Mouse (Mus musculus): Measurements from ENCODE around the gene Myh7. TPM values are rescaled to one million over a fixed set of nuclear protein-coding genes. Genes with fewer than 3 reads are reported as not detected.

Myh7 gene
- total and polyA plus RNA-seq, 3 experiments: 0.16 to 0.90 (median 0.17) TPM

GRCm38 (mm10) chr14:54932645-54933150, 61.7 kb downstream of the Myh7 start, which contains the start of gene Il25:
TSS of gene Il25 (plus strand) at chr14:54932695.
- H3K27me3 ChIP-seq (ENCODE audit: insufficient read depth, low read length): peaks cover 32% of the 10 kb centered on the region
- TF ChIP-seq GATA1 (IDR thresholded peaks at IDR 0.05; ENCODE audit: borderline replicate concordance, low read length) (no peak), CTCF (IDR thresholded peaks at IDR 0.05; ENCODE audit: low read depth, low read length) (no peak), POLR2AphosphoS5 (IDR thresholded peaks at IDR 0.05; ENCODE audit: insufficient replicate concordance, low read depth, low read length) (no peak), TAL1 (conservative IDR thresholded peaks at IDR 0.05; ENCODE audit: low read depth, low read length) (no peak), GATA2 (IDR thresholded peaks at IDR 0.05; ENCODE audit: borderline replicate concordance, low read depth, low read length) (no peak)
- DNase-seq (ENCODE audit: low spot score): no peak

GRCm38 (mm10) chr14:54930431-54930830, 64.0 kb downstream of the Myh7 start:
- Histone ChIP-seq H3K4me1 (ENCODE audit: insufficient read depth, low read depth, low read length) (no peaks in the 10 kb centered on the region; the same call in 1 of the 2 replicates), H3K27me3 (ENCODE audit: insufficient read depth, low read length) (peaks cover 44% of the 10 kb centered on the region), H3K36me3 (replicated peaks) (no peaks in the 10 kb centered on the region), H3K9me3 (replicated peaks) (no peaks in the 10 kb centered on the region), H3K4me3 (ENCODE audit: low read depth, low read length) (no peak overlapping the region)
- ATAC-seq (ENCODE audit: extremely low read depth, insufficient number of reproducible peaks, low FRiP score, poor library complexity, severe bottlenecking) (no peak), DNase-seq (ENCODE audit: low spot score) (no peak)
- no peak for TF ChIP-seq TAL1 (conservative IDR thresholded peaks at IDR 0.05; ENCODE audit: low read depth, low read length)
- no peak for TF ChIP-seq CTCF (IDR thresholded peaks at IDR 0.05; ENCODE audit: low read depth, low read length)
- no peak for TF ChIP-seq POLR2AphosphoS5 (IDR thresholded peaks at IDR 0.05; ENCODE audit: insufficient replicate concordance, low read depth, low read length)
- no peak for TF ChIP-seq GATA1 (IDR thresholded peaks at IDR 0.05; ENCODE audit: borderline replicate concordance, low read length)
- TF ChIP-seq GATA2 (IDR thresholded peaks at IDR 0.05; ENCODE audit: borderline replicate concordance, low read depth, low read length): no peak

More at GRCm38 (mm10) chr14:54932645-54933150, 61.7 kb downstream of the Myh7 start, which contains the start of gene Il25:
- no peak within 1 kb of the TSS for H3K4me3 ChIP-seq (ENCODE audit: low read depth, low read length)
- H3K9me3 ChIP-seq (replicated peaks): no peaks in the 10 kb centered on the region
- no peak for ATAC-seq (ENCODE audit: extremely low read depth, insufficient number of reproducible peaks, low FRiP score, poor library complexity, severe bottlenecking)
- no peaks in the 10 kb centered on the region for H3K4me1 ChIP-seq (ENCODE audit: insufficient read depth, low read depth, low read length)
- H3K36me3 ChIP-seq (replicated peaks): no peaks in the 10 kb centered on the region

- Histone ChIP-seq H3K36me3 (replicated peaks) (no peaks in the 10 kb centered on the region), H3K4me3 (ENCODE audit: low read depth, low read length) (no peak overlapping the region), H3K27me3 (ENCODE audit: insufficient read depth, low read length) (peaks cover 46% of the 10 kb centered on the region), H3K9me3 (replicated peaks) (no peaks in the 10 kb centered on the region), H3K4me1 (ENCODE audit: insufficient read depth, low read depth, low read length) (peaks cover under 1% of the 10 kb centered on the region)
- TF ChIP-seq TAL1 (conservative IDR thresholded peaks at IDR 0.05; ENCODE audit: low read depth, low read length) (no peak), GATA2 (IDR thresholded peaks at IDR 0.05; ENCODE audit: borderline replicate concordance, low read depth, low read length) (no peak), POLR2AphosphoS5 (IDR thresholded peaks at IDR 0.05; ENCODE audit: insufficient replicate concordance, low read depth, low read length) (no peak), CTCF (IDR thresholded peaks at IDR 0.05; ENCODE audit: low read depth, low read length) (no peak), GATA1 (IDR thresholded peaks at IDR 0.05; ENCODE audit: borderline replicate concordance, low read length) (no peak)
- DNase-seq (ENCODE audit: low spot score) (no peak), ATAC-seq (ENCODE audit: extremely low read depth, insufficient number of reproducible peaks, low FRiP score, poor library complexity, severe bottlenecking) (no peak)
Measured at GRCm38 (mm10) chr14:54929801-54930200, 64.6 kb downstream of the Myh7 start.

GRCm38 (mm10) chr14:54927296-54927695, 67.1 kb downstream of the Myh7 start:
- Histone ChIP-seq H3K36me3 (replicated peaks) (no peaks in the 10 kb centered on the region), H3K4me1 (ENCODE audit: insufficient read depth, low read depth, low read length) (peaks cover 8% of the 10 kb centered on the region), H3K4me3 (ENCODE audit: low read depth, low read length) (no peak overlapping the region), H3K9me3 (replicated peaks) (no peaks in the 10 kb centered on the region), H3K27me3 (ENCODE audit: insufficient read depth, low read length) (peaks cover 56% of the 10 kb centered on the region)
- ATAC-seq (ENCODE audit: extremely low read depth, insufficient number of reproducible peaks, low FRiP score, poor library complexity, severe bottlenecking) (no peak), DNase-seq (ENCODE audit: low spot score) (no peak)
- TF ChIP-seq GATA1 (IDR thresholded peaks at IDR 0.05; ENCODE audit: borderline replicate concordance, low read length) (no peak), TAL1 (conservative IDR thresholded peaks at IDR 0.05; ENCODE audit: low read depth, low read length) (no peak)

GRCm38 (mm10) chr14:54926401-54927158, 67.8 kb downstream of the Myh7 start:
- ATAC-seq (ENCODE audit: extremely low read depth, insufficient number of reproducible peaks, low FRiP score, poor library complexity, severe bottlenecking) (no peak), DNase-seq (ENCODE audit: low spot score) (no peak)
- Histone ChIP-seq H3K4me3 (ENCODE audit: low read depth, low read length) (no peak overlapping the region), H3K36me3 (replicated peaks) (no peaks in the 10 kb centered on the region), H3K27me3 (ENCODE audit: insufficient read depth, low read length) (peaks cover 59% of the 10 kb centered on the region), H3K9me3 (replicated peaks) (no peaks in the 10 kb centered on the region), H3K4me1 (ENCODE audit: insufficient read depth, low read depth, low read length) (peaks cover 8% of the 10 kb centered on the region)
- TF ChIP-seq CTCF (IDR thresholded peaks at IDR 0.05; ENCODE audit: low read depth, low read length) (no peak), GATA1 (IDR thresholded peaks at IDR 0.05; ENCODE audit: borderline replicate concordance, low read length) (no peak), POLR2AphosphoS5 (IDR thresholded peaks at IDR 0.05; ENCODE audit: insufficient replicate concordance, low read depth, low read length) (no peak), GATA2 (IDR thresholded peaks at IDR 0.05; ENCODE audit: borderline replicate concordance, low read depth, low read length) (no peak), TAL1 (conservative IDR thresholded peaks at IDR 0.05; ENCODE audit: low read depth, low read length) (no peak)
